Mouse (Mus musculus) embryonic facial prominence, embryonic 14.5 days (tissue): ENCODE data around the gene Sema4g. TPM values are rescaled to one million over a fixed set of nuclear protein-coding genes. Genes with fewer than 3 reads are reported as not detected.

Experiments
- ATAC-seq: fragments of 200-750 bp; cut with Nextera tagmentation; 2 replicates; pipeline ENCODE4 v1.8.0; 2017; ENCODE audit warnings: low read depth, moderate number of reproducible peaks, moderate TSS enrichment
- DNase-seq: peaks from one replicate; pipeline ENCODE4 v3.0.0-alpha.2; 2015; ENCODE audit warnings: low spot score
- H3K27ac ChIP-seq: fragments of 300-500 bp; sonication (generic); replicated peaks from 2 replicates; pipeline ENCODE4 v1.5.1; 2014; ENCODE audit warnings: low read depth, mild to moderate bottlenecking, low read length, moderate library complexity
- H3K27me3 ChIP-seq: fragments of 300-500 bp; sonication (generic); replicated peaks from 2 replicates; pipeline ENCODE4 v1.6.1; 2014; ENCODE audit warnings: low read length; ENCODE audit not compliant: control insufficient read depth, insufficient read depth
- H3K36me3 ChIP-seq: fragments of 300-500 bp; sonication (generic); 2 replicates; pipeline ENCODE4 v1.6.1; 2014; ENCODE audit warnings: low read length, mixed read lengths; ENCODE audit not compliant: control insufficient read depth, insufficient read depth
- H3K4me1 ChIP-seq: fragments of 300-500 bp; sonication (generic); 2 replicates; pipeline ENCODE4 v1.6.1; 2014; ENCODE audit warnings: antibody characterized with exemption, low read length; ENCODE audit not compliant: control insufficient read depth, insufficient read depth
- H3K4me2 ChIP-seq: fragments of 300-500 bp; sonication (generic); 2 replicates; pipeline ENCODE4 v1.6.1; 2014; ENCODE audit warnings: low read depth, mild to moderate bottlenecking, low read length, moderate library complexity, mixed read lengths
- H3K4me3 ChIP-seq: fragments of 300-500 bp; sonication (generic); 2 replicates; pipeline ENCODE4 v1.5.1; 2014; ENCODE audit warnings: low read depth, mild to moderate bottlenecking, low read length
- H3K9ac ChIP-seq: fragments of 300-500 bp; sonication (generic); 2 replicates; pipeline ENCODE4 v1.6.1; 2014; ENCODE audit warnings: low read depth, mild to moderate bottlenecking, low read length, moderate library complexity, mixed read lengths
- H3K9me3 ChIP-seq: fragments of 300-500 bp; sonication (generic); 2 replicates; pipeline ENCODE4 v1.6.1; 2016; ENCODE audit warnings: low read length; ENCODE audit not compliant: control insufficient read depth
- WGBS: fragments of 180-500 bp; shearing (Covaris S2); extraction: QIAGEN DNeasy Blood & Tissue Kit; methylation state at CpG from one replicate; pipeline ENCODE4 v1.1.7; 2014; 5-methylcytosine and 5-hydroxymethylcytosine counted together
- polyA plus RNA-seq: library from polyadenylated mRNA; unstranded; fragments of >200 nt; fragmentation: Nextera tagmentation; extraction: Ambion mirVana; gene quantifications from 2 replicates; pipeline ENCODE4 v1.2.1, GENCODE M21; 2014

Sema4g gene
- polyA plus RNA-seq, 1 experiment from 2014 or later = 2.9 TPM

GRCm38 (mm10) chr19:45024775-45025174 is 35.9 kb downstream of the Sema4g start:
- Histone ChIP-seq H3K9ac (no peak overlapping the region), H3K36me3 (peaks cover 74% of the 10 kb centered on the region), H3K9me3 (no peaks in the 10 kb centered on the region), H3K27ac (no peak overlapping the region), H3K4me3 (no peak overlapping the region), H3K4me1 (peaks cover 13% of the 10 kb centered on the region), H3K4me2 (no peak overlapping the region), H3K27me3 (no peaks in the 10 kb centered on the region)
- DNase-seq (no peak), ATAC-seq (no peak)
- WGBS = 88% methylated on average over 20 of the region's 20 CpGs

DNA sequence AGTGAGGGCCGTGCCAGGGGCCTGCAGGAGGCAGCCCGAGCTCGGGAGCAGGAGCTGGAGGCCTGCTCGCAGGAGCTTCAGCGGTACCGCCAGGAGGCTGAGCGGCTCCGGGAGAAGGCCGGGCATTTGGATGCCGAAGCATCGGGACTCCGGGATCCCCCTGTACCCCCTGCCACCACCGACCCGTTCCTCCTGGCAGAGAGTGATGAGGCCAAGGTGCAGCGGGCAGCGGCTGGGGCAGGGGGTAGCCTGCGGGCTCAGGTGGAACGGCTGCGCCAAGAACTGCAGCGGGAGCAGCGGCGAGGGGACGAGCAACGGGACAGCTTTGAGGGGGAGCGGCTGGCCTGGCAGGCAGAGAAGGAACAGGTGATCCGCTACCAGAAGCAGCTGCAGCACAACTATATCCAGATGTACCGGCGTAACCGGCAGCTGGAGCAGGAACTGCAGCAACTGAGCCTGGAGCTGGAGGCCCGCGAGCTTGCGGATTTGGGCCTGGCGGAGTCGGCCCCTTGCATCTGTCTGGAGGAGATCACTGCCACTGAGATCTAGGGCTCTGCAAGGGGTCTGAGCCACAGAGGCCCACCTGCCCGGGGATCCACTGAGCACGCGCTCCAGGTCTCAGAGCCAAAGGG is 37.2 kb downstream of the Sema4g start:
- Histone ChIP-seq H3K27ac (no peak overlapping the region), H3K9ac (no peak overlapping the region), H3K4me2 (no peak overlapping the region), H3K36me3 (peaks cover 74% of the 10 kb centered on the region), H3K4me1 (peaks cover 4% of the 10 kb centered on the region; the same call in 1 of the 2 replicates), H3K9me3 (no peaks in the 10 kb centered on the region), H3K27me3 (no peaks in the 10 kb centered on the region), H3K4me3 (no peak overlapping the region)
- no peak for ATAC-seq
- WGBS = 79% methylated on average over 27 of the region's 37 CpGs
- no peak for DNase-seq

DNA sequence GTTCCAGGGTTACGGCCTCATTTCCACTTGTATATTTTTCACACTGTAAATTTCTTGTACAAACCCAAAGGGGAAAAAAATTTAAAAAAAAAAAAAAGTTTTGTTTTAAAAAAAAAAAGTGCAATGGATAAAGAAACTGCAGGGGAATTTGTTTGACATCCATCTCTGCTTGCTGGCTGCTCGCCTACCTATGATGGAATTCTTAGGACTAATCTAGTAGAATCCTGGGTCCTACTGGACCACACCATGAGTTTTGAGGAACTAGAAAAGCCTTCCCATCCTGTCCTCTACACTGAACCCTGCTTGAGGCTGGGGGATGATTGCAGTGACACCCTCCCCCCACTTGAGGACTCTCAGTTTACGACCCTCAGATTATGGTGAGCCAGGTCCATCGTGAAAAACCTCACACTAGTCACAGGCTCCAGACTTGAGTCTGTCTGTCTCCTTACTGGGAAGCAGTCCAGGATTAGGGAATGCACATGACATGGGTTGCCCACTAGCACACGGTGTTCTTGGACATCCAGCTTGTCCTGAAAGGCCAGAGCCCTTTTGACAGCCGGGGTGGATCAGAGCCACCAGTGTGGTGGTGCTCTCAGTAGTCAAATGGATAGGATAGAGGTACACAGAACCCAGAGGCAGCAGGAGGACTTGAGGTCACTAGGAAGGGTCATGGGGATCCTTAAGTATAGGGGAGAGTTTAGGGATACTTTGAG is 38.2 kb downstream of the Sema4g start:
- DNase-seq = no peak
- no peaks in the 10 kb centered on the region for H3K27me3 ChIP-seq
- ATAC-seq = no peak
- H3K9me3 ChIP-seq = no peaks in the 10 kb centered on the region
- WGBS = 71% methylated on average over 6 of the region's 6 CpGs
- no peak overlapping the region for H3K9ac ChIP-seq
- no peak overlapping the region for H3K4me2 ChIP-seq
- peaks cover 65% of the 10 kb centered on the region for H3K36me3 ChIP-seq
- H3K4me3 ChIP-seq = no peak overlapping the region
- H3K27ac ChIP-seq = no peak overlapping the region
- 0 out of 2 replicates have a peak, but pooled peaks cover 2% of the 10 kb centered on the region for H3K4me1 ChIP-seq

- Histone ChIP-seq H3K4me2 (no peak overlapping the region), H3K27ac (no peak overlapping the region), H3K9ac (no peak overlapping the region), H3K27me3 (no peaks in the 10 kb centered on the region), H3K4me3 (no peak overlapping the region), H3K36me3 (peaks cover 57% of the 10 kb centered on the region), H3K4me1 (0 out of 2 replicates have a peak, but pooled peaks cover 2% of the 10 kb centered on the region), H3K9me3 (no peaks in the 10 kb centered on the region)
- ATAC-seq = no peak
- WGBS = 87% methylated on average over 5 of the region's 6 CpGs
- no peak for DNase-seq
Observed at GRCm38 (mm10) chr19:45027848-45028247, 38.9 kb downstream of the Sema4g start.

DNA sequence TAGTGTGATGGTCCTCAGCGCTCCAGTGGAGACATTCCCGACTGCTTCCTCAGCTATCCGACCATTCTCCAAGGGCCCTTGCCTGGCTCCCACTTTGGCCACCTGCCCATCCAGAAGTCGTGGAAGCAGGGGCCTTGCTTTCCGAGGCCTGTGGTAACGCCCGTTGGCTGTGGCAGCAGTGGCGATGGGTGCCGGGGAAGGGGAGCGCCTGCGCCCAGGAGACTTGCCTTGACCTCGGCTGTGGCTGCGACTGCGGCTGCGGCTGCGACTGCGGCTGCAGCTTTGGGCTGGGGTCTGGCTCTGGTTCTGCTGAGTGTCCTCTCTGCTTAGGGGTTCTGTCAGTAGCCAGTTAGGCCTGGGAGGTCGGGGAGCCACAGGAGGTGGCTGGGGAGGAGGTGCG is 39.8 kb downstream of the Sema4g start:
- Histone ChIP-seq H3K27ac (no peak overlapping the region), H3K4me3 (no peak overlapping the region), H3K9me3 (no peaks in the 10 kb centered on the region), H3K4me2 (no peak overlapping the region), H3K36me3 (peaks cover 50% of the 10 kb centered on the region), H3K27me3 (no peaks in the 10 kb centered on the region), H3K9ac (no peak overlapping the region), H3K4me1 (0 out of 2 replicates have a peak, but pooled peaks cover 2% of the 10 kb centered on the region)
- 62% methylated on average over 19 of the region's 19 CpGs for WGBS
- DNase-seq = no peak
- ATAC-seq = no peak

DNA sequence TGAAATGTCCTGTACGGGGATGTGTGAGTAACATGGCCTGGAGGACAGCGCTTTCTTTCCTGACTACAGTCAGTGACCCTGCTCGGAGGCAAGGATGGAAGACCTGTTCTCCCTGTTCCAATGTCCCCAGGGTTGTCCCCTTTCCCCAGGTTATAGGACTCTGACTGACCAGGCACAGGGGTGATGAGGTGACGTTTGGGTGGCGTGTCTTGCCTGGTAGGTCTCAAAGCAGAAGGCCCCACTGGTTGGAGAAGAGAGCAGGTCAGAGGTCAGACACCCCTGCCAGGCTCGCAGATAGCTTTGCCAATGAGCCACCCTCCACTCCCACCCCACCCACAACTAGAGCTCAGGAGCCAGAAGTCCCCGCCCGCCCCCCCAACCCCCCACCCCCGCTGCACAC is 40.7 kb downstream of the Sema4g start:
- Histone ChIP-seq H3K4me3 (no peak overlapping the region), H3K36me3 (peaks cover 43% of the 10 kb centered on the region), H3K27me3 (no peaks in the 10 kb centered on the region), H3K27ac (no peak overlapping the region), H3K9ac (no peak overlapping the region), H3K9me3 (no peaks in the 10 kb centered on the region), H3K4me2 (no peak overlapping the region), H3K4me1 (0 out of 2 replicates have a peak, but pooled peaks cover 2% of the 10 kb centered on the region)
- DNase-seq (no peak), ATAC-seq (no peak)
- WGBS = 48% methylated on average over 9 of the region's 9 CpGs

- H3K4me2 ChIP-seq = no peak overlapping the region
- H3K27me3 ChIP-seq = no peaks in the 10 kb centered on the region
- DNase-seq = no peak
- H3K27ac ChIP-seq = no peak overlapping the region
- H3K36me3 ChIP-seq = peaks cover 38% of the 10 kb centered on the region
- no peak overlapping the region for H3K9ac ChIP-seq
- 0 out of 2 replicates have a peak, but pooled peaks cover 2% of the 10 kb centered on the region for H3K4me1 ChIP-seq
- WGBS = 41% methylated on average over 8 of the region's 8 CpGs
- ATAC-seq = no peak; the same call in 1 of the 2 replicates
- H3K9me3 ChIP-seq = no peaks in the 10 kb centered on the region
- H3K4me3 ChIP-seq = no peak overlapping the region
Observed at GRCm38 (mm10) chr19:45030111-45030510, 41.2 kb downstream of the Sema4g start.

DNA sequence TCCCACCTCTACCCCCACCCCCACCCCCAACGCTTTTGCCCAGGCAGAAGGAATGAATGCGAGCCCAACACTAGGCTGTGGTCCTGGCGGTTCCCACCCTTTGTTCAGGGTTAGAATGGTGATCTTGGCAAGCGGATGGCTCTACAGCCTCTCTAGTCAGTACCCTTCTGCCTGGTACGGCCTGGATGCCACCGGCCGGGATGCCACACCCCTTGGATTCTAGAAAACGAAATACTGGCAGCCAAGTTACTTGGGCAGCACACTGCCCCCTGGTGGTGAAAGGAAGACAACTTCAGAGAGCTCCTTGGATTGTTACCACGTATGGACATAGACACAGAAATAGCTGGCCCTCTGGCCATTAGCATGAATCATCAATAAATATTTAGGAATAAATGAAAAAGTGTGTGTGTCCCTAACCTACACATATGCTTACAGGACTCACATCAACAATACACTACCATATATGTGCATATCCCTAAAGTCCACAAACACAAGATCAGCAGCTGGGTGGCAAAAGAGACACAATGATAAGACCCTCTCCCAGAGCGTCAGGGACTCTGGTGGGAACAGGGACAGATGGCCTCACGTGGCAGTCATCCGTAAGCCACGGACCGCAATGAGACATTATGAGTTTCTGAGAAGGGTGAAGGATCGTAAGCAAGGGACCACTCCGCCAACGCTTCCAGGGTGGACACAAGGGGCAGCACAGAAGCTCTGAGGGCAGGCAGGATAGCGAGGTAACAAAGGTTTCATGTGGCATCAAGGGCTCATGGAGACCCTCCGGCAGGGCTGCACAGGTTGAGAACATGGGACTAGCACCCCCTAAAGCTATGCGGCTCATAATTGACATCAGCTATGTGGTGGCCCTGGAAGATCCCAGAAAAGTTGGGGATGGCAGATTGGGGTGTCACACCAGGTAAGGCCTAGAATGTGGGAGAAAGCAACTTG is 42.1 kb downstream of the Sema4g start:
- Histone ChIP-seq H3K27ac (no peak overlapping the region), H3K4me2 (peak overlapping the region; percentile 45), H3K4me3 (no peak overlapping the region), H3K9me3 (no peaks in the 10 kb centered on the region), H3K27me3 (no peaks in the 10 kb centered on the region), H3K36me3 (peaks cover 28% of the 10 kb centered on the region), H3K9ac (no peak overlapping the region), H3K4me1 (0 out of 2 replicates have a peak, but pooled peaks cover 2% of the 10 kb centered on the region)
- DNase-seq = peak; percentile 94
- ATAC-seq = no peak
- WGBS = 40% methylated on average over 20 of the region's 20 CpGs
